Mouse (Mus musculus) limb, embryonic 10.5 days (tissue): Measurements from ENCODE around the gene Grem1. TPM values are rescaled to one million over a fixed set of nuclear protein-coding genes. Genes with fewer than 3 reads are reported as not detected.

Experiments used
- DNase-seq: peaks from one replicate; pipeline ENCODE4 v3.0.0-alpha.2; 2017; ENCODE audit warnings: low spot score
- H3K27ac ChIP-seq: fragments of 300-500 bp; sonication (generic); 2 replicates; pipeline ENCODE4 v1.5.1; 2016; ENCODE audit warnings: mild to moderate bottlenecking
- H3K27me3 ChIP-seq: fragments of 300-500 bp; sonication (generic); 2 replicates; pipeline ENCODE4 v1.6.1; 2016; ENCODE audit warnings: low read depth, mild to moderate bottlenecking; ENCODE audit not compliant: poor library complexity, severe bottlenecking
- H3K36me3 ChIP-seq: fragments of 300-500 bp; sonication (generic); 2 replicates; pipeline ENCODE4 v1.6.1; 2016; ENCODE audit warnings: mild to moderate bottlenecking, moderate library complexity
- H3K4me1 ChIP-seq: fragments of 300-500 bp; sonication (generic); 2 replicates; pipeline ENCODE4 v1.6.1; 2016
- H3K4me3 ChIP-seq: fragments of 300-500 bp; sonication (generic); 2 replicates; pipeline ENCODE4 v1.5.1; 2016; ENCODE audit warnings: mild to moderate bottlenecking, moderate library complexity
- H3K9me3 ChIP-seq: fragments of 300-500 bp; sonication (generic); replicated peaks from 2 replicates; pipeline ENCODE4 v1.6.1; 2016; ENCODE audit warnings: mild to moderate bottlenecking
- WGBS: fragments of 180-500 bp; shearing (Covaris S2); methylation state at CpG from one replicate; pipeline ENCODE4 v1.1.7; 2016; 5-methylcytosine and 5-hydroxymethylcytosine counted together
- polyA plus RNA-seq: library from polyadenylated mRNA; unstranded; fragments of >200 nt; fragmentation: Nextera tagmentation; extraction: Ambion mirVana; gene quantifications from 2 replicates; pipeline ENCODE4 v1.2.1, GENCODE M21; 2016

The Grem1 gene
- 7.2 and 10.2 TPM in 2 replicates for polyA plus RNA-seq

- no peaks in the 10 kb centered on the region for H3K9me3 ChIP-seq
- H3K4me1 ChIP-seq: peaks cover 30% of the 10 kb centered on the region
- peak; percentile 78 for DNase-seq
- peaks cover 46% of the 10 kb centered on the region for H3K27me3 ChIP-seq
- H3K4me3 ChIP-seq: peak within 1 kb of the TSS; percentile 70
- 1% methylated on average over 64 of the region's 64 CpGs for WGBS
- H3K27ac ChIP-seq: peak within 1 kb of the TSS; percentile 87
- H3K36me3 ChIP-seq: no peaks in the 10 kb centered on the region
Observed at GRCm38 (mm10) chr2:113758311-113759161, at the start of gene Grem1. Gene Grem1 (minus strand): TSS chr2:113758646.

GRCm38 (mm10) chr2:113807640-113808039, 49.2 kb upstream of the Grem1 start:
- peak; percentile 90 for DNase-seq
- Histone ChIP-seq H3K4me3 (no peak overlapping the region), H3K36me3 (no peaks in the 10 kb centered on the region), H3K27ac (no peak overlapping the region), H3K9me3 (no peaks in the 10 kb centered on the region), H3K4me1 (peaks cover 7% of the 10 kb centered on the region), H3K27me3 (no peaks in the 10 kb centered on the region)
- 23% methylated on average over 9 of the region's 9 CpGs for WGBS

- H3K4me3 ChIP-seq: no peak overlapping the region
- DNase-seq: no peak
- peak overlapping the region; percentile 42; the same call in 1 of the 2 replicates for H3K27ac ChIP-seq
- H3K9me3 ChIP-seq: no peaks in the 10 kb centered on the region
- peaks cover 7% of the 10 kb centered on the region for H3K4me1 ChIP-seq
- no peaks in the 10 kb centered on the region for H3K36me3 ChIP-seq
- H3K27me3 ChIP-seq: no peaks in the 10 kb centered on the region
- WGBS: 64% methylated on average over 10 of the region's 10 CpGs
Observed at GRCm38 (mm10) chr2:113806851-113807577, 48.6 kb upstream of the Grem1 start.

- Histone ChIP-seq H3K4me3 (no peak overlapping the region), H3K27ac (no peak overlapping the region), H3K36me3 (no peaks in the 10 kb centered on the region), H3K27me3 (no peaks in the 10 kb centered on the region), H3K9me3 (no peaks in the 10 kb centered on the region), H3K4me1 (peaks cover 9% of the 10 kb centered on the region)
- WGBS: 93% methylated on average over 4 of the region's 4 CpGs
- no peak for DNase-seq
Observed at GRCm38 (mm10) chr2:113805765-113806164, 47.3 kb upstream of the Grem1 start.

GRCm38 (mm10) chr2:113803753-113804152, 45.3 kb upstream of the Grem1 start:
- Histone ChIP-seq H3K9me3 (no peaks in the 10 kb centered on the region), H3K4me1 (peaks cover 14% of the 10 kb centered on the region), H3K27ac (no peak overlapping the region), H3K36me3 (no peaks in the 10 kb centered on the region), H3K4me3 (no peak overlapping the region), H3K27me3 (no peaks in the 10 kb centered on the region)
- 40% methylated on average over 1 of the region's 1 CpGs for WGBS
- DNase-seq: no peak

- H3K4me3 ChIP-seq: no peak overlapping the region
- no peaks in the 10 kb centered on the region for H3K36me3 ChIP-seq
- H3K9me3 ChIP-seq: no peaks in the 10 kb centered on the region
- peak overlapping the region; percentile 50; the same call in 1 of the 2 replicates for H3K27ac ChIP-seq
- H3K4me1 ChIP-seq: peaks cover 11% of the 10 kb centered on the region; the same call in 1 of the 2 replicates
- 53% methylated on average over 5 of the region's 5 CpGs for WGBS
- no peak for DNase-seq
- no peaks in the 10 kb centered on the region for H3K27me3 ChIP-seq
Observed at GRCm38 (mm10) chr2:113800846-113801245, 42.4 kb upstream of the Grem1 start.

- Histone ChIP-seq H3K9me3 (no peaks in the 10 kb centered on the region), H3K36me3 (no peaks in the 10 kb centered on the region), H3K4me1 (peaks cover 15% of the 10 kb centered on the region; the same call in 1 of the 2 replicates), H3K27ac (0 out of 2 replicates have a peak overlapping the region, but pooled peaks have one; percentile 1), H3K4me3 (no peak overlapping the region), H3K27me3 (no peaks in the 10 kb centered on the region)
- no peak for DNase-seq
- WGBS: 75% methylated on average over 13 of the region's 13 CpGs
Observed at GRCm38 (mm10) chr2:113798605-113799004, 40.2 kb upstream of the Grem1 start.

GRCm38 (mm10) chr2:113795186-113795585, 36.7 kb upstream of the Grem1 start:
- H3K4me3 ChIP-seq: no peak overlapping the region
- 66% methylated on average over 4 of the region's 4 CpGs for WGBS

GRCm38 (mm10) chr2:113793521-113793920, 35.1 kb upstream of the Grem1 start:
- no peak for DNase-seq
- Histone ChIP-seq H3K27ac (no peak overlapping the region), H3K27me3 (no peaks in the 10 kb centered on the region), H3K9me3 (no peaks in the 10 kb centered on the region), H3K4me3 (no peak overlapping the region), H3K36me3 (no peaks in the 10 kb centered on the region), H3K4me1 (peaks cover 6% of the 10 kb centered on the region; the same call in 1 of the 2 replicates)
- 87% methylated on average over 3 of the region's 3 CpGs for whole genome bisulfite sequencing

More at GRCm38 (mm10) chr2:113795186-113795585, 36.7 kb upstream of the Grem1 start:
- Histone ChIP-seq H3K27ac (no peak overlapping the region), H3K9me3 (no peaks in the 10 kb centered on the region), H3K36me3 (no peaks in the 10 kb centered on the region), H3K4me1 (peaks cover 8% of the 10 kb centered on the region; the same call in 1 of the 2 replicates), H3K27me3 (no peaks in the 10 kb centered on the region)
- no peak for DNase-seq

- DNase-seq: no peak
- no peaks in the 10 kb centered on the region for H3K9me3 ChIP-seq
- no peak overlapping the region for H3K27ac ChIP-seq
- no peak overlapping the region for H3K4me3 ChIP-seq
- WGBS: 85% methylated on average over 4 of the region's 4 CpGs
- no peaks in the 10 kb centered on the region for H3K36me3 ChIP-seq
- no peaks in the 10 kb centered on the region for H3K27me3 ChIP-seq
- no peaks in the 10 kb centered on the region for H3K4me1 ChIP-seq
Observed at GRCm38 (mm10) chr2:113788821-113789387, 30.5 kb upstream of the Grem1 start.

GRCm38 (mm10) chr2:113787882-113788281, 29.4 kb upstream of the Grem1 start:
- H3K36me3 ChIP-seq: no peaks in the 10 kb centered on the region
- no peaks in the 10 kb centered on the region for H3K4me1 ChIP-seq
- DNase-seq: no peak
- no peak overlapping the region for H3K27ac ChIP-seq
- H3K27me3 ChIP-seq: no peaks in the 10 kb centered on the region
- H3K4me3 ChIP-seq: no peak overlapping the region
- WGBS: 93% methylated on average over 4 of the region's 4 CpGs
- no peaks in the 10 kb centered on the region for H3K9me3 ChIP-seq

- WGBS: 19% methylated on average over 3 of the region's 3 CpGs
- Histone ChIP-seq H3K4me3 (no peak overlapping the region), H3K4me1 (no peaks in the 10 kb centered on the region), H3K36me3 (no peaks in the 10 kb centered on the region), H3K27me3 (no peaks in the 10 kb centered on the region), H3K9me3 (no peaks in the 10 kb centered on the region), H3K27ac (no peak overlapping the region)
- no peak for DNase-seq
Observed at GRCm38 (mm10) chr2:113784851-113785250, 26.4 kb upstream of the Grem1 start.
